16 mouse cellular contexts compared by ENCODE assay signal in genomic region chr1:185358211-185358610, GRCm38 (mm10).
"Had no signal": no experiment of that assay in that cellular context is flagged by ENCODE, and none has a peak within 500 bp of the region (broad histone marks: within the 10 kb centered on the region; RNA-seq: fewer than 3 reads in every experiment).

No protein-coding gene starts in this region.

- H3K9me3 ChIP-seq: neural tube, embryonic 13.5 days; neural tube, embryonic 15.5 days; stomach, embryonic 15.5 days had no signal

- H3K4me2 ChIP-seq: neural tube, embryonic 13.5 days; neural tube, embryonic 15.5 days; stomach, embryonic 15.5 days had no signal

- DNase-seq: retina, postnatal 1 day; right cerebral cortex, adult 18-20 months; right cerebral cortex, postnatal 14 days; right cerebral cortex, postnatal 25 days; right cerebral cortex, postnatal 4 days; spleen, adult 18-20 months; thymus, adult 18-20 months; thymus, adult 2 months; thymus, postnatal 14 days; thymus, postnatal 25 days; thymus, postnatal 36 days; thymus, postnatal 4 days had no signal

- H3K27ac ChIP-seq: neural tube, embryonic 13.5 days; neural tube, embryonic 15.5 days; stomach, embryonic 15.5 days; stomach, postnatal 0 days had no signal

- H3K9ac ChIP-seq: neural tube, embryonic 13.5 days; neural tube, embryonic 15.5 days; stomach, embryonic 15.5 days had no signal

- H3K27me3 ChIP-seq: neural tube, embryonic 13.5 days; neural tube, embryonic 15.5 days; stomach, embryonic 15.5 days had no signal

- H3K4me1 ChIP-seq: stomach, embryonic 15.5 days had no signal

- H3K4me3 ChIP-seq: neural tube, embryonic 13.5 days; neural tube, embryonic 15.5 days; stomach, embryonic 15.5 days had no signal
